Mouse (Mus musculus): Measurements from ENCODE around the gene Srcap. TPM values are rescaled to one million over a fixed set of nuclear protein-coding genes. Genes with fewer than 3 reads are reported as not detected.

Srcap gene
- polyA plus RNA-seq, 1 experiment from 2014 or later, result 46.6 TPM

- Histone ChIP-seq H3K27me3 (ENCODE audit: control insufficient read depth, insufficient read depth, low read length) (no peaks in the 10 kb centered on the region), H3K27ac (ENCODE audit: low read depth, low read length) (no peak overlapping the region), H3K9me3 (replicated peaks; ENCODE audit: control insufficient read depth, low read length) (no peaks in the 10 kb centered on the region), H3K4me1 (ENCODE audit: control insufficient read depth, insufficient read depth, low read length) (peaks cover 10% of the 10 kb centered on the region), H3K9ac (ENCODE audit: low read depth, low read length) (no peak overlapping the region), H3K4me3 (ENCODE audit: low read depth, low read length) (no peak overlapping the region), H3K36me3 (ENCODE audit: control insufficient read depth, insufficient read depth, low read length) (peaks cover 30% of the 10 kb centered on the region; the same call in 1 of the 2 replicates), H3K4me2 (no peak overlapping the region)
- 87% methylated on average over 5 of the region's 5 CpGs for WGBS (ENCODE audit: insufficient replicate concordance)
- ATAC-seq (replicated peaks; ENCODE audit: insufficient number of reproducible peaks, low FRiP score, low TSS enrichment), result no peak
These were observed 38.1 kb upstream of the Srcap start for GRCm38 (mm10) chr7:127473705-127474104.

GRCm38 (mm10) chr7:127474378-127475070 lies 37.3 kb upstream of the Srcap start:
- no peak for ATAC-seq (replicated peaks; ENCODE audit: insufficient number of reproducible peaks, low FRiP score, low TSS enrichment)
- Histone ChIP-seq H3K9ac (ENCODE audit: low read depth, low read length) (no peak overlapping the region), H3K4me3 (ENCODE audit: low read depth, low read length) (no peak overlapping the region), H3K27ac (ENCODE audit: low read depth, low read length) (no peak overlapping the region), H3K27me3 (ENCODE audit: control insufficient read depth, insufficient read depth, low read length) (no peaks in the 10 kb centered on the region), H3K4me1 (ENCODE audit: control insufficient read depth, insufficient read depth, low read length) (peaks cover 10% of the 10 kb centered on the region), H3K9me3 (replicated peaks; ENCODE audit: control insufficient read depth, low read length) (no peaks in the 10 kb centered on the region), H3K4me2 (no peak overlapping the region), H3K36me3 (ENCODE audit: control insufficient read depth, insufficient read depth, low read length) (peaks cover 30% of the 10 kb centered on the region; the same call in 1 of the 2 replicates)
- 85% methylated on average over 6 of the region's 6 CpGs for WGBS (ENCODE audit: insufficient replicate concordance)

GRCm38 (mm10) chr7:127475186-127475740 lies 36.5 kb upstream of the Srcap start:
- Histone ChIP-seq H3K9me3 (replicated peaks; ENCODE audit: control insufficient read depth, low read length) (no peaks in the 10 kb centered on the region), H3K4me1 (ENCODE audit: control insufficient read depth, insufficient read depth, low read length) (peaks cover 15% of the 10 kb centered on the region), H3K9ac (ENCODE audit: low read depth, low read length) (no peak overlapping the region), H3K27ac (ENCODE audit: low read depth, low read length) (no peak overlapping the region), H3K4me2 (no peak overlapping the region), H3K27me3 (ENCODE audit: control insufficient read depth, insufficient read depth, low read length) (no peaks in the 10 kb centered on the region), H3K4me3 (ENCODE audit: low read depth, low read length) (no peak overlapping the region), H3K36me3 (ENCODE audit: control insufficient read depth, insufficient read depth, low read length) (peaks cover 30% of the 10 kb centered on the region; the same call in 1 of the 2 replicates)
- WGBS (ENCODE audit: insufficient replicate concordance), result 89% methylated on average over 11 of the region's 11 CpGs
- ATAC-seq (replicated peaks; ENCODE audit: insufficient number of reproducible peaks, low FRiP score, low TSS enrichment), result no peak

GRCm38 (mm10) chr7:127476336-127476735 lies 35.4 kb upstream of the Srcap start:
- Histone ChIP-seq H3K9me3 (replicated peaks; ENCODE audit: control insufficient read depth, low read length) (no peaks in the 10 kb centered on the region), H3K4me1 (ENCODE audit: control insufficient read depth, insufficient read depth, low read length) (peaks cover 22% of the 10 kb centered on the region), H3K4me2 (no peak overlapping the region), H3K27me3 (ENCODE audit: control insufficient read depth, insufficient read depth, low read length) (no peaks in the 10 kb centered on the region), H3K27ac (ENCODE audit: low read depth, low read length) (no peak overlapping the region), H3K9ac (ENCODE audit: low read depth, low read length) (no peak overlapping the region), H3K36me3 (ENCODE audit: control insufficient read depth, insufficient read depth, low read length) (peaks cover 34% of the 10 kb centered on the region), H3K4me3 (ENCODE audit: low read depth, low read length) (no peak overlapping the region)
- ATAC-seq (replicated peaks; ENCODE audit: insufficient number of reproducible peaks, low FRiP score, low TSS enrichment), result no peak
- 91% methylated on average over 11 of the region's 11 CpGs for WGBS (ENCODE audit: insufficient replicate concordance)

GRCm38 (mm10) chr7:127476855-127477254 lies 34.9 kb upstream of the Srcap start:
- peak overlapping the region; percentile 96 for H3K27ac ChIP-seq (ENCODE audit: low read depth, low read length)
- ATAC-seq (replicated peaks; ENCODE audit: insufficient number of reproducible peaks, low FRiP score, low TSS enrichment), result no peak
- peaks cover 34% of the 10 kb centered on the region for H3K36me3 ChIP-seq (ENCODE audit: control insufficient read depth, insufficient read depth, low read length)
- H3K4me1 ChIP-seq (ENCODE audit: control insufficient read depth, insufficient read depth, low read length), result peaks cover 22% of the 10 kb centered on the region
- H3K9ac ChIP-seq (ENCODE audit: low read depth, low read length), result peak overlapping the region; percentile 89
- peak overlapping the region; percentile 86 for H3K4me3 ChIP-seq (ENCODE audit: low read depth, low read length)
- H3K9me3 ChIP-seq (replicated peaks; ENCODE audit: control insufficient read depth, low read length), result no peaks in the 10 kb centered on the region
- H3K27me3 ChIP-seq (ENCODE audit: control insufficient read depth, insufficient read depth, low read length), result no peaks in the 10 kb centered on the region
- 82% methylated on average over 4 of the region's 4 CpGs for WGBS (ENCODE audit: insufficient replicate concordance)
- H3K4me2 ChIP-seq, result peak overlapping the region; percentile 92

GRCm38 (mm10) chr7:127477687-127478634 lies 33.8 kb upstream of the Srcap start:
- peak; percentile 93 for ATAC-seq (replicated peaks; ENCODE audit: insufficient number of reproducible peaks, low FRiP score, low TSS enrichment)
- Histone ChIP-seq H3K27me3 (ENCODE audit: control insufficient read depth, insufficient read depth, low read length) (no peaks in the 10 kb centered on the region), H3K4me1 (ENCODE audit: control insufficient read depth, insufficient read depth, low read length) (peaks cover 17% of the 10 kb centered on the region), H3K4me3 (ENCODE audit: low read depth, low read length) (peak overlapping the region; percentile 86), H3K4me2 (peak overlapping the region; percentile 92), H3K9ac (ENCODE audit: low read depth, low read length) (peak overlapping the region; percentile 89), H3K27ac (ENCODE audit: low read depth, low read length) (peak overlapping the region; percentile 96), H3K9me3 (replicated peaks; ENCODE audit: control insufficient read depth, low read length) (no peaks in the 10 kb centered on the region), H3K36me3 (ENCODE audit: control insufficient read depth, insufficient read depth, low read length) (peaks cover 41% of the 10 kb centered on the region)
- under 1% methylated on average over 50 of the region's 50 CpGs for WGBS (ENCODE audit: insufficient replicate concordance)

GRCm38 (mm10) chr7:127478635-127479317 lies 33.0 kb upstream of the Srcap start, which contains the start of gene Fbrs:
TSS of gene Fbrs (plus strand) at chr7:127479199.
- under 1% methylated on average over 56 of the region's 62 CpGs for WGBS (ENCODE audit: insufficient replicate concordance)
- peak within 1 kb of the TSS; percentile 86 for H3K4me3 ChIP-seq (ENCODE audit: low read depth, low read length)
- H3K4me2 ChIP-seq, result peak within 1 kb of the TSS; percentile 92
- peak within 1 kb of the TSS; percentile 89 for H3K9ac ChIP-seq (ENCODE audit: low read depth, low read length)
- peak within 1 kb of the TSS; percentile 96 for H3K27ac ChIP-seq (ENCODE audit: low read depth, low read length)
- no peaks in the 10 kb centered on the region for H3K27me3 ChIP-seq (ENCODE audit: control insufficient read depth, insufficient read depth, low read length)
- peak; percentile 78 for ATAC-seq (replicated peaks; ENCODE audit: insufficient number of reproducible peaks, low FRiP score, low TSS enrichment)
- no peaks in the 10 kb centered on the region for H3K9me3 ChIP-seq (replicated peaks; ENCODE audit: control insufficient read depth, low read length)
- H3K4me1 ChIP-seq (ENCODE audit: control insufficient read depth, insufficient read depth, low read length), result peaks cover 17% of the 10 kb centered on the region
- H3K36me3 ChIP-seq (ENCODE audit: control insufficient read depth, insufficient read depth, low read length), result peaks cover 40% of the 10 kb centered on the region
